Comparison of ENCODE assay signal across 9 mouse cellular contexts in the genomic region with DNA sequence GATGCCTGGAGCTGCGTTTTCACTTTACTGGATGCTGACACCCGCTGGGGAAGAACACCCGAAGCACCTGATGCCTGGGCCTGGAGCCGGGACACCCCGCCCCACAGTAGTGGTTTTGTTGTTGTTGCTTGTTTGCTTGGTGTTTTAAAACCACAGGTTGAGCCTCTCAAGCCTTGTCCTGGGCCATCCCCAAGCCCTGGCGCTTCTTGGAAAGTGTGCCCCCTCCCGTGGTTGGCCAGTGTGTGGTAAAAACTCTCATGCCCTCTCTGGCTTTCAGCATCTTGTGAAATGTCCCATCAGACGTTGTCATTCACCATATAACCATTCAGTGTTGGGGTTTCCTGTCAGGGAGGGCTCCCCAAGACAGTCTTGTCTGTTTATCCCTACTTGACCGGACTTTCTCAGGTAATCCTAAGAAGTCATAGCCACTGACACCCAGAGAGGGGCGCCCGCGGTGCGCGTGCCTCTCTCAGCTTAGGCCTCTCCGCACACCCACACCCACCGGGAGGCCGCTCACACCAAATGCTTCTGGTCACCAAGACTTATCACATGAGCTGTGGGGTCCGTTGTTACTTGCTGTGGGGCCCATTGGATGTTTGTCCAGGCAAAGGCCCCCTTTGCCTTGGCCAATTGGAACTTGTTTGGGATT. TPM values are rescaled to one million over a fixed set of nuclear protein-coding genes. Genes with fewer than 3 reads are reported as not detected.
DNase-seq lines count a peak whose midpoint lies in the region; ATAC-seq lines count a peak whose summit lies in the region.
"Had no signal": no experiment of that assay in that cellular context is flagged by ENCODE, and none has a peak within 500 bp of the region (broad histone marks: within the 10 kb centered on the region; RNA-seq: fewer than 3 reads in every experiment).

No protein-coding gene starts in this region.

- WGBS in kidney, embryonic 16.5 days: 11% methylated on average over 18 of the region's 18 CpGs

- DNase-seq in ES-CJ7 (ENCODE audit: low read depth, low spot score): peak; percentile 28
- DNase-seq in cerebellum, postnatal 10 days: peak; percentile 90 to 93
- DNase-seq in frontal cortex, postnatal 25 days (ENCODE audit: low spot score in 2 of 2): peak; percentile 45 to 65
- peak; percentile 22 for DNase-seq in mesoderm, embryonic 11.5 days (ENCODE audit: low read depth, low spot score)
- peak; percentile 2 for DNase-seq in skeletal muscle tissue, adult 2 months (ENCODE audit: low read depth, low spot score)
- no peak for DNase-seq in urinary bladder, postnatal 36 days (ENCODE audit: low spot score in 2 of 2)
- no peak for DNase-seq in heart, adult 11 months

- H3K4me1 ChIP-seq in kidney, embryonic 16.5 days (ENCODE audit: insufficient read depth, low read length): peaks cover 8% of the 10 kb centered on the region; the same call in 1 of the 2 replicates

- H3K9me3 ChIP-seq in kidney, embryonic 16.5 days (ENCODE audit: low read length): no peaks in the 10 kb centered on the region

- ATAC-seq in kidney, embryonic 16.5 days (ENCODE audit: low FRiP score, low TSS enrichment): no peak

- H3K4me2 ChIP-seq in kidney, embryonic 16.5 days (replicated peaks; ENCODE audit: low read depth, low read length): no peak overlapping the region

- no peak overlapping the region for H3K27ac ChIP-seq in kidney, embryonic 16.5 days (ENCODE audit: low read length)
- H3K27ac ChIP-seq: liver, embryonic 14.5 days had no signal

- no peak overlapping the region for H3K9ac ChIP-seq in kidney, embryonic 16.5 days (replicated peaks; ENCODE audit: low read length)
- H3K9ac ChIP-seq: liver, embryonic 14.5 days had no signal

- peaks cover 63% of the 10 kb centered on the region for H3K27me3 ChIP-seq in kidney, embryonic 16.5 days (ENCODE audit: insufficient read depth, low read length)

- H3K4me3 ChIP-seq in kidney, embryonic 16.5 days (ENCODE audit: low read length): no peak overlapping the region

- no peaks in the 10 kb centered on the region for H3K36me3 ChIP-seq in kidney, embryonic 16.5 days (ENCODE audit: insufficient read depth, low read length)

RNA-seq across cellular contexts. Expression of a gene that starts 1.8 kb away (rescaled TPM):
- polyA plus RNA-seq in kidney, embryonic 16.5 days (2015; fragmentation: Nextera tagmentation; extraction: Ambion mirVana): 0.12 TPM in 1 of 2 replicates, not detected in the other

RNA-seq across cellular contexts. Expression of a gene that starts 18.7 kb away (rescaled TPM):
- polyA plus RNA-seq in kidney, embryonic 16.5 days (2015; fragmentation: Nextera tagmentation; extraction: Ambion mirVana): not detected in 2 replicates
- polyA plus RNA-seq: liver, embryonic 14.5 days had no signal

Comparison
In these comparisons a context has a peak if more than half of its experiments do, and no peak if none do; other contexts are left out.
1. DNase-seq: peak in ES-CJ7 (single experiment), cerebellum, postnatal 10 days (2 of 2), frontal cortex, postnatal 25 days (2 of 2), mesoderm, embryonic 11.5 days (single experiment) and skeletal muscle tissue, adult 2 months (single experiment); none in urinary bladder, postnatal 36 days (0 of 2) and heart, adult 11 months (single experiment).